Mouse (Mus musculus): ENCODE measurements around the gene Smg1. TPM values are rescaled to one million over a fixed set of nuclear protein-coding genes. Genes with fewer than 3 reads are reported as not detected.
A peak's percentile ranks its signal among the peaks of the same experiment; 100 is the strongest.

Gene Smg1
- polyA plus RNA-seq, 1 experiment from 2014 or later = 5.1 TPM

GRCm38 (mm10) chr7:118113541-118114297 lies 129.8 kb downstream of the Smg1 start:
- Histone ChIP-seq H3K36me3 (ENCODE audit: control insufficient read depth, insufficient read depth) (peaks cover 55% of the 10 kb centered on the region), H3K9ac (ENCODE audit: low read depth, low read length) (peak overlapping the region; percentile 93), H3K4me1 (ENCODE audit: control insufficient read depth, low read depth, low read length) (peaks cover 44% of the 10 kb centered on the region), H3K27me3 (ENCODE audit: control insufficient read depth, insufficient read depth, low read depth, low read length) (no peaks in the 10 kb centered on the region), H3K4me3 (ENCODE audit: low read depth, low read length) (peak overlapping the region; percentile 90), H3K27ac (ENCODE audit: low read length) (no peak overlapping the region), H3K9me3 (replicated peaks; ENCODE audit: control insufficient read depth, low read length) (no peaks in the 10 kb centered on the region), H3K4me2 (ENCODE audit: low read depth, low read length) (peak overlapping the region; percentile 88)
- ATAC-seq (ENCODE audit: low read depth) = no peak
- WGBS (ENCODE audit: insufficient replicate concordance) = 40% methylated on average over 5 of the region's 5 CpGs

GRCm38 (mm10) chr7:118111128-118111527 lies 132.3 kb downstream of the Smg1 start:
- peak overlapping the region; percentile 35 for H3K4me3 ChIP-seq (ENCODE audit: low read depth, low read length)
- no peak overlapping the region for H3K9ac ChIP-seq (ENCODE audit: low read depth, low read length)
- H3K36me3 ChIP-seq (ENCODE audit: control insufficient read depth, insufficient read depth) = peaks cover 71% of the 10 kb centered on the region
- H3K4me1 ChIP-seq (ENCODE audit: control insufficient read depth, low read depth, low read length) = peaks cover 35% of the 10 kb centered on the region
- H3K27ac ChIP-seq (ENCODE audit: low read length) = no peak overlapping the region
- no peaks in the 10 kb centered on the region for H3K9me3 ChIP-seq (replicated peaks; ENCODE audit: control insufficient read depth, low read length)
- no peak for ATAC-seq (ENCODE audit: low read depth)
- peak overlapping the region; percentile 88 for H3K4me2 ChIP-seq (ENCODE audit: low read depth, low read length)
- 58% methylated on average over 3 of the region's 3 CpGs for WGBS (ENCODE audit: insufficient replicate concordance)
- no peaks in the 10 kb centered on the region for H3K27me3 ChIP-seq (ENCODE audit: control insufficient read depth, insufficient read depth, low read depth, low read length)

- Histone ChIP-seq H3K27ac (ENCODE audit: low read length) (0 out of 2 replicates have a peak overlapping the region, but pooled peaks have one; percentile 7), H3K4me1 (ENCODE audit: control insufficient read depth, low read depth, low read length) (peaks cover 50% of the 10 kb centered on the region)
These were observed 135.8 kb downstream of the Smg1 start for GRCm38 (mm10) chr7:118107671-118108070.

GRCm38 (mm10) chr7:118104458-118105052 lies 138.9 kb downstream of the Smg1 start:
- H3K27ac ChIP-seq (ENCODE audit: low read length) = peak overlapping the region; percentile 61
- peaks cover 32% of the 10 kb centered on the region for H3K4me1 ChIP-seq (ENCODE audit: control insufficient read depth, low read depth, low read length)
- ATAC-seq (ENCODE audit: low read depth) = peak; percentile 71

More at GRCm38 (mm10) chr7:118107671-118108070, 135.8 kb downstream of the Smg1 start:
- WGBS (ENCODE audit: insufficient replicate concordance) = 50% methylated on average over 1 of the region's 1 CpGs
- H3K4me2 ChIP-seq (ENCODE audit: low read depth, low read length) = no peak overlapping the region
- H3K4me3 ChIP-seq (ENCODE audit: low read depth, low read length) = no peak overlapping the region
- H3K9me3 ChIP-seq (replicated peaks; ENCODE audit: control insufficient read depth, low read length) = no peaks in the 10 kb centered on the region
- no peak overlapping the region for H3K9ac ChIP-seq (ENCODE audit: low read depth, low read length)
- H3K36me3 ChIP-seq (ENCODE audit: control insufficient read depth, insufficient read depth) = peaks cover 69% of the 10 kb centered on the region
- ATAC-seq (ENCODE audit: low read depth) = no peak
- H3K27me3 ChIP-seq (ENCODE audit: control insufficient read depth, insufficient read depth, low read depth, low read length) = no peaks in the 10 kb centered on the region

GRCm38 (mm10) chr7:118103462-118104379 lies 139.7 kb downstream of the Smg1 start:
- 36% methylated on average over 5 of the region's 5 CpGs for WGBS (ENCODE audit: insufficient replicate concordance)

More at GRCm38 (mm10) chr7:118104458-118105052, 138.9 kb downstream of the Smg1 start:
- WGBS (ENCODE audit: insufficient replicate concordance) = 51% methylated on average over 5 of the region's 5 CpGs
- H3K27me3 ChIP-seq (ENCODE audit: control insufficient read depth, insufficient read depth, low read depth, low read length) = no peaks in the 10 kb centered on the region
- H3K4me3 ChIP-seq (ENCODE audit: low read depth, low read length) = no peak overlapping the region
- H3K9me3 ChIP-seq (replicated peaks; ENCODE audit: control insufficient read depth, low read length) = no peaks in the 10 kb centered on the region
- no peak overlapping the region for H3K9ac ChIP-seq (ENCODE audit: low read depth, low read length)
- peaks cover 46% of the 10 kb centered on the region for H3K36me3 ChIP-seq (ENCODE audit: control insufficient read depth, insufficient read depth)
- no peak overlapping the region for H3K4me2 ChIP-seq (ENCODE audit: low read depth, low read length)

GRCm38 (mm10) chr7:118102678-118103461 lies 140.6 kb downstream of the Smg1 start:
- no peak overlapping the region for H3K4me2 ChIP-seq (ENCODE audit: low read depth, low read length)
- 27% methylated on average over 4 of the region's 4 CpGs for WGBS (ENCODE audit: insufficient replicate concordance)
- H3K36me3 ChIP-seq (ENCODE audit: control insufficient read depth, insufficient read depth) = peaks cover 29% of the 10 kb centered on the region
- no peaks in the 10 kb centered on the region for H3K9me3 ChIP-seq (replicated peaks; ENCODE audit: control insufficient read depth, low read length)
- H3K4me1 ChIP-seq (ENCODE audit: control insufficient read depth, low read depth, low read length) = peaks cover 32% of the 10 kb centered on the region
- H3K27me3 ChIP-seq (ENCODE audit: control insufficient read depth, insufficient read depth, low read depth, low read length) = no peaks in the 10 kb centered on the region
- H3K9ac ChIP-seq (ENCODE audit: low read depth, low read length) = no peak overlapping the region
- no peak overlapping the region for H3K4me3 ChIP-seq (ENCODE audit: low read depth, low read length)
- H3K27ac ChIP-seq (ENCODE audit: low read length) = peak overlapping the region; percentile 30; the same call in 1 of the 2 replicates
- peak; percentile 17 for ATAC-seq (ENCODE audit: low read depth)

More at GRCm38 (mm10) chr7:118103462-118104379, 139.7 kb downstream of the Smg1 start:
- Histone ChIP-seq H3K4me3 (ENCODE audit: low read depth, low read length) (no peak overlapping the region), H3K27ac (ENCODE audit: low read length) (peak overlapping the region; percentile 44; the same call in 1 of the 2 replicates), H3K27me3 (ENCODE audit: control insufficient read depth, insufficient read depth, low read depth, low read length) (no peaks in the 10 kb centered on the region), H3K9ac (ENCODE audit: low read depth, low read length) (no peak overlapping the region), H3K4me1 (ENCODE audit: control insufficient read depth, low read depth, low read length) (peaks cover 32% of the 10 kb centered on the region), H3K9me3 (replicated peaks; ENCODE audit: control insufficient read depth, low read length) (no peaks in the 10 kb centered on the region), H3K4me2 (ENCODE audit: low read depth, low read length) (no peak overlapping the region), H3K36me3 (ENCODE audit: control insufficient read depth, insufficient read depth) (peaks cover 38% of the 10 kb centered on the region)
- no peak for ATAC-seq (ENCODE audit: low read depth)

GRCm38 (mm10) chr7:118102231-118102630 lies 141.2 kb downstream of the Smg1 start:
- ATAC-seq (ENCODE audit: low read depth) = no peak
- Histone ChIP-seq H3K4me2 (ENCODE audit: low read depth, low read length) (no peak overlapping the region), H3K4me3 (ENCODE audit: low read depth, low read length) (no peak overlapping the region), H3K36me3 (ENCODE audit: control insufficient read depth, insufficient read depth) (peaks cover 23% of the 10 kb centered on the region), H3K9ac (ENCODE audit: low read depth, low read length) (no peak overlapping the region), H3K4me1 (ENCODE audit: control insufficient read depth, low read depth, low read length) (peaks cover 32% of the 10 kb centered on the region), H3K27me3 (ENCODE audit: control insufficient read depth, insufficient read depth, low read depth, low read length) (no peaks in the 10 kb centered on the region), H3K27ac (ENCODE audit: low read length) (no peak overlapping the region), H3K9me3 (replicated peaks; ENCODE audit: control insufficient read depth, low read length) (no peaks in the 10 kb centered on the region)
- 43% methylated on average over 4 of the region's 4 CpGs for WGBS (ENCODE audit: insufficient replicate concordance)

- H3K36me3 ChIP-seq (ENCODE audit: control insufficient read depth, insufficient read depth) = no peaks in the 10 kb centered on the region
- no peaks in the 10 kb centered on the region for H3K4me1 ChIP-seq (ENCODE audit: control insufficient read depth, low read depth, low read length)
- H3K27me3 ChIP-seq (ENCODE audit: control insufficient read depth, insufficient read depth, low read depth, low read length) = no peaks in the 10 kb centered on the region
- H3K9ac ChIP-seq (ENCODE audit: low read depth, low read length) = no peak overlapping the region
- H3K4me2 ChIP-seq (ENCODE audit: low read depth, low read length) = no peak overlapping the region
- 23% methylated on average over 7 of the region's 7 CpGs for WGBS (ENCODE audit: insufficient replicate concordance)
- H3K9me3 ChIP-seq (replicated peaks; ENCODE audit: control insufficient read depth, low read length) = no peaks in the 10 kb centered on the region
- H3K4me3 ChIP-seq (ENCODE audit: low read depth, low read length) = no peak overlapping the region
- H3K27ac ChIP-seq (ENCODE audit: low read length) = no peak overlapping the region
- no peak for ATAC-seq (ENCODE audit: low read depth)
These were observed 145.9 kb downstream of the Smg1 start for GRCm38 (mm10) chr7:118097615-118098014.
